Mouse (Mus musculus): Measurements from ENCODE around the gene Slc10a4.
"Not testable (repeated sequence)": the region's sequence is repeated elsewhere in the genome, so short reads cannot be mapped to it uniquely, and the experiment has no call there.

Slc10a4 gene

DNA sequence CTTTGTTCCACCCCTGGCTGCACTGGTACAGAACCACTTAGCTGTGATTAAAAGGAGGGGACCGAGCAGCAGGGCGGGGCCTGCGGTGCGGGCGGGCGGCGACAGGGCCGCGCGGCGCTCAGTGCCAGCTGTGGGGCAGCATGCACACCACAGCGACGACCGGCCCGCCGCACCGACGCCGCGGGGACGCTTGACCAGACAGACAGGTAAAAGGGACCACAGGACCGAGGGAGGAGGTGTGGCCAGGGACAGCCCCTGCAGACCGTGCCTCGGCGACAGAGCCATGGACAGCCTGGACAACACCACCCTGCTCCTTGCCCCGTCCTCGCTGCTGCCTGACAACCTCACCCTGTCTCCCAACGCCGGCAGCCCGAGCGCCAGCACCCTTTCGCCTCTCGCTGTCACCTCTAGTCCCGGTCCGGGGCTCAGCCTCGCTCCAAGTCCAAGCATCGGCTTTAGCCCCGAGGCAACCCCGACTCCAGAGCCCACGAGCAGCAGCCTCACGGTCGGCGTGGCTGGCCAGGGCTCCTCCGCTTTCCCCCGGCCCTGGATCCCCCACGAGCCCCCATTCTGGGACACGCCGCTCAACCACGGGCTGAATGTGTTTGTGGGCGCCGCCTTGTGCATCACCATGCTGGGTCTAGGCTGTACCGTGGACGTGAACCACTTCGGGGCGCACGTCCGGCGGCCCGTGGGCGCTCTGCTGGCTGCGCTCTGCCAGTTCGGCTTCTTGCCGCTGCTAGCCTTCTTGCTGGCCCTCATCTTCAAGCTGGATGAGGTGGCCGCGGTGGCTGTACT, at the start of gene Slc10a4:
Gene Slc10a4, plus strand, starts transcription at position 100 of the 798 bp plus-strand sequence.
- DNase-seq (ENCODE audit: low read depth, low spot score): no peak

DNA sequence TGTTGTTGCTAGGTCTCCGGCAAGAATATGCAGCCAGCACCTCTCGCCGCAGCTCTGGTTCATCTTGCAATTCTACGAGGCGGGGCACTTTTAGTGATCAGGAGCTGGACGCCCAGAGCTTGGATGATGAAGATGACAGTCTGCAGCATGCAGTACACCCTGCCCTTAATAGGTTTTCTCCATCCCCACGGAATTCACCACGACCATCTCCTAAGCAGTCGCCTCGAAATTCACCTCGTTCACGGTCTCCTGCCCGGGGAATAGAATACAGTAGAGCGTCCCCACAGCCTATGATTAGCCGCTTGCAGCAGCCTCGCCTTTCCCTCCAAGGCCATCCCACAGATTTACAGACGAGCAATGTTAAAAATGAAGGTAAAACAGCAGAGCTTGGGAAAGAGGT, 49.4 kb upstream of the Slc10a4 start:
- DNase-seq (ENCODE audit: low read depth, low spot score): no peak

DNA sequence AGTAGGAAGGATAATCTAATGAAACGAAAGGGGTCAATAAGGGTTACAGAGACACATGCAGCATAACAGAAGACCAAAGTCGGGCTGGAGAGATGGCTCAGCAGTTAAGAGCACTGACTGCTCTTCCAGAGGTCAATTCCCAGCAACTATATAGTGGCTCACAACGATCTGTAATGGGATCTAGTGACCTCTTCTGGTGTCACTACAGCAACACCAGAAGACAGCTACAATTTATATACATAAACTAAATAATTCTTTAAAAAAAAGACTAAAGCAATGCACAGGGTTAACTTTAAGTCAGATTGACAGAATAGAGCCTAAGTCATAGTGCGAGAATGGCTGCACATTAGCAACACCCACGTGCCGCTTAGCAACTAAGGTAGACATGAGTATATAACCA, 46.6 kb upstream of the Slc10a4 start:
- no peak for DNase-seq (ENCODE audit: low read depth, low spot score)

DNA sequence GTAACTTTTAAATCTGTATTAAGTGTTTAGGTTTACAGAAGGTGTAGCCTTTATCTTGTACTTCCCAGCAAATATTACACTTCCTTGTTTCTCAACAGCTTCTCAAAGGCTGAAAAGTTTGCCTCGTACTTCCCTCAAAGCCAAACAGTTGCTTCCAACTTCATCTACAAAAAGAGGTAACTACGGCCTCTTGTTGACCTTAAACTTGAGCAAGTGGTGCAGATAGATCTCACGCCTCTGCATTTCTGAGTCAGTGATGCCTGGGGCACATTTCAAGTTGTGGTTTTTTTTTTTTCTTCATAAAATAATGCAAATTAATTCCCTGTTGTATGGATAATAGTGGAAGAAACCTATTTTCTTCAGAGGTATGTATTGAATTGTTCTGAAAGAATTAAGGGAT, 41.0 kb upstream of the Slc10a4 start:
- no peak for DNase-seq (ENCODE audit: low read depth, low spot score)

DNA sequence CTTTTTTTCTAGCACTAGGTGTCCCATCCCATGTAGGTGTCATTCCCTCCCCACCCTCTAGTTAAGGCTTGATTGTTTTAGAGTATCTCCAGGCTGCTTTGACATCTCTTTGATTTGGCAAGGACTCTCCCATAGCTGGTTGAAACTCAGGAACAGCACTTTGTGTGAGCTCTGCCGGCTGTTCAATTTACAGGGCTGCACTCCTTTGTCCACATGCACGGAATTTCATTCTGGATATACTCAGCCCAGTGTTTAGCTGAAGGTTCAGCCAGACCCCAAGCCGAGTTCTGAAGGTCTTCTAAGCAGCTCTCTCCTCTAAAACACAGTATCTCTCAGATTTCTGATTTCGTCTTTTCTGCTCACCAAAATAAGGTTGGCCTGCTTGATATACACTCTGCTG, 34.2 kb upstream of the Slc10a4 start:
- no peak for DNase-seq (ENCODE audit: low read depth, low spot score)

DNA sequence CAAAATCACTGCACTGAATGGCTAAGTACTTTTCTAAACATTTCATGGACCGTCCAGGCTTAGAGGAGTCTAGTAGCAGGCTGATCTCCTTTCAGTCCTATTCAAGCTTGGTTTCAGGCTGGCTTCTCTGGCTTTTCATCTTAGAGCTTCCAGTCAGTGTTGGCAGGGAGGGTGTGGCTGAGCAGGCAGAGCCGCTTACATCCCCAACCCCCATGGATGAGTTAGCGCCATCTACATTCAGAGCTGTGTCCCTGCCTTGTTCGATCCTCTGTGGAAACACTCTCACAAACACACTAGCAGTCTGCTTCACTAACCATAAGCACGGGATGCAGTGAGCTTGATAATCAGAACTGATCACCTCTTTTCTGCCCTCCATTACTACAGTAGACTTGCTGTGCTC, 33.7 kb upstream of the Slc10a4 start:
- DNase-seq (ENCODE audit: low read depth, low spot score): no peak

DNA sequence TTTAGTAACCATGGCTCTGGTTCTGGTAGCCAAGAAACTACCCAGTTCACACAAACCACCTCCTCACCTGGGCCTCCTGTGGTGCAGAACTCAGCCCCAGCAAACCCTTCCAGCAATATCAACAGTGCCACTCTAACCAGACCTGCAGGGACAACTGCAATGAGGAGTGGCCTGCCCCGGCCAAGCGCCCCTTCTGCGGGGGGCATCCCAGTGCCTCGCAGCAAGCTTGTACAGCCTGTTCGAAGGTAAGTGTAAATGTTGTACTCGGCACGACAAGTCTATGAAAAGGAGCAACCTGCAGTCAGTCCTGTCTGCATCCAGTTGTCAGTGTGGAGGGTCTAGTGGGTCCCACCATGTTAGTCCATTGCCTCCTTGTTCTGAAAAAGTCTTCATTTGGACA, 32.1 kb upstream of the Slc10a4 start, which contains the start of gene Gm10135:
Gene Gm10135, minus strand, starts transcription at position 101 of the 400 bp plus-strand sequence.
- DNase-seq (ENCODE audit: low read depth, low spot score): no peak

DNA sequence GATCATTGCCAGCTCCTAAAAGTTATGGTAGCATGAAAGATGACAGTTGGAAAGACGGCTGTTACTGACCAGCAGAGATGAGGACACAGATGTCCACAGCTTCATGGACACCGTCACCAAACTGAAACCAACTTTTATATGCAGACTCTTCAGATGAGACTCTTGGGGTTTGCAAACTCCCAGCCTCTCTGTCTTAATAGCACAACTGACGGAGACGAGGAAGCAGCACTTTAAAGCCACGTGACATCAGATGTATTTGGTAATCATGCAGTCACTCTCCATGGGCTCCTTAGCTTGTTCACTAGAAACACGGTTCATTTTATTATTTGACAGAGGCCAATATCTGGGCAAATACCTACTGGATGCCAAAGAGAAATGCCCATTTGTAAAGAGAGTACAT, 30.7 kb upstream of the Slc10a4 start:
- no peak for DNase-seq (ENCODE audit: low read depth, low spot score)

DNA sequence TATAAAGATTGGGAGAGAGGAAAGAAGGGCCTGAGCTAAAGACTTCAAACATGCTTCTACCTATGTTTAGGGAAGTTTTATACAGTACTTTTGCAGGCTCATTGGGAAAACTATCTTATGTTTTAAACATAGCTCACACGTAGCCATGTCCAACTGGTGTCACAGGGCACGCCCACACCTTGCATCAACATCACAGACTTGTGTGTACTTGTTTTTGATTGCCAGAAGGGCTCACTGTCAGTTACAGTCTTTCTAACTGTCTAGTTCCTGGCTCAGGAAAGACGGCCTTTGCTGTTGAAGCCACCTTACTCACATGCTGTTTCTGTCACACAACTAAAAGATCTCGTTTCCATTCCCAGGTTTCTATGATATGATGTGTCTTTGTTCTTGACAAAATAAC, 30.1 kb upstream of the Slc10a4 start:
- no peak for DNase-seq (ENCODE audit: low read depth, low spot score)

DNA sequence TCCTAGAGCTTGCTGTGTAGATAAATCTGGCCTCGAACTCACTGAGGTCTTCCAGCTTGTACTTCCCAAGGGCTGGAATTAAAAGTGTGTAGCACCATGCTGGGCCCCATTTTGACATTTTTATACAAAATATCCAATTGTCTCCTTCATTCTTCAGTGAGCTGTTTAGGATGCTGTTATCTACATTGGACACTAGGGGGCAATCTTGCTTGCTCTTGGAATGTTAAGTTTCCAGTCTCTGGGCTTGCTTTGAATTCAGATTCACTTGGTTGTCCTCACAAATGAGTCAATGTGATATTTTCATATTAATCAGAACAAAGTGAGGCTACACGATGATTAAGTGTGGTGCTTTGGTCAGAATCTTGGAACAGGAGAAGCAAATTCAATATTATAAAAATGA, 22.6 kb upstream of the Slc10a4 start:
- DNase-seq (ENCODE audit: low read depth, low spot score): peak; percentile 52

DNA sequence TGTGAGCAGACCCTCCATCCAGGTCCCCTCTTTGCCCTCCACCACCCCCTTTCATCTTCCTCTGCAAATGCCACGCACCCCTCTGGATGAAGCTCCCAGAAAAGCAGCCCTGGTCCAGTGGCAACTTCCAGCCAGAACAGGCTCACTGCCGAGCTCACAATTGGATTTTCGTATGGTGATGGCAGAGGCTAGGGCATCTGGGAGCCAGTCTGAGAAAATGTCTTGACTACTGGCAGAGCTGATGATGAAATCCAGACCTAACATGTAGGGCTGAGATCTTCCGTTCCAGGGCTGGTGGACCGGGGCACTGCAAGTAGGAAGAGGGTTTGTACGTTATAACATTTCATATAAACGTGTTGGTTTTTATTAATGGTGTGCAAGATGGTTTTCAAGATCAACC, 18.9 kb upstream of the Slc10a4 start:
- no peak for DNase-seq (ENCODE audit: low read depth, low spot score)

DNA sequence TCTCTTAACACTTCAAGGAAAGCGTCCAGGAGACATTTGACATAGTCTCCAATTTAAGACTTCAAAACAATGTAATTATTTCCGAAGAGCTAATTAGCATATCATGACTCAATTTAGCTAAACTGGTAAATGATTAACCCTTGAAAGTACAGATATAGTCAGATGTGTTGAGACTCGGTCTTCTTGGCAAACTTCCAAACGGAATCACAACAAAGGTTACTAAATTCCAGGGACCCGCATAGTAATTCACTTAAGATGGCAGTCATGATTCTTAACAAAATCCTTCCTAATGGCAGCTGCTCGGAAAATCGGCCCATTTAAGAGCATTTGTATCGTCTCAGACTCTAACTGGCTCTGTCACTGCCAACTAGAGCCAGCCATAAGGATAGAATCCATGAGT, 16.9 kb upstream of the Slc10a4 start:
- DNase-seq (ENCODE audit: low read depth, low spot score): no peak

DNA sequence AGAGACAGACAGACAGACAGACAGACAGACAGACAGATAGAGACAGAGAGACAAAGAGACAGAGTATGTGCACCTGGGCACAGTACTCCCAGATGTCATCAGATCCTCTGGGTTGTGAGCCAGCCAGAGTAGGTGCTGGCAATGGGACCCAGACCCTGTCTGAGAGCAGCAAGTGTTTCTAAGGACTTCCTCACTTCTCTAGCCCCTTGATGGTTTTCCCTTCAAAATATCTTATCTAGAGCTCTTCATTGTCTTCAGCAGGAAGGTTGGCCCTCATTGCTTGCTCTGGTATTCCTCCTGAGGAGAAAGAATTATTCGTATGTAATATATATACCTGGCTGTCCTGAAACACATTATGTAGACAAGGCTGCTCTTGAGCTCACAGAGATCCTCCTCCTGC, 14.2 kb upstream of the Slc10a4 start:
- DNase-seq (ENCODE audit: low read depth, low spot score): no peak

DNA sequence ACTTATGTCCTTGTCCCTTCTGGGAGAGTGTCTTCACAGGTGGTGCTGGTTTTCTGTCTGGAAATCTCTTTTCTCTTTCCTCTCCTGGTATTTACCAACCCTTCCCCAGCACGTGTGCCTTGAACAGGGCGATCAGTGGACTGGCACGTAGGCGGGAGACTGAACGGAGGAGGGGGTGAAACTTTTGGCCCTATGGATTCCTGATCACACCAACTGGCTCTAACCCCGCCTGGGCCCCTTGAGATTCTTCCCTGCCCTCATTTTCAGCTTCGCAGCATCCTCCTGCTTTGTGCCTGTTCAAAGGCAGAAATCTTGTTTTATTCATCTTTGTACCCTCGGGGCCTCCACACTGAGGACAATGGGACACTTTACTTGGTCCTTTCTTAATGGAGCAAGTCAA, 12.3 kb upstream of the Slc10a4 start:
- DNase-seq (ENCODE audit: low read depth, low spot score): no peak

DNA sequence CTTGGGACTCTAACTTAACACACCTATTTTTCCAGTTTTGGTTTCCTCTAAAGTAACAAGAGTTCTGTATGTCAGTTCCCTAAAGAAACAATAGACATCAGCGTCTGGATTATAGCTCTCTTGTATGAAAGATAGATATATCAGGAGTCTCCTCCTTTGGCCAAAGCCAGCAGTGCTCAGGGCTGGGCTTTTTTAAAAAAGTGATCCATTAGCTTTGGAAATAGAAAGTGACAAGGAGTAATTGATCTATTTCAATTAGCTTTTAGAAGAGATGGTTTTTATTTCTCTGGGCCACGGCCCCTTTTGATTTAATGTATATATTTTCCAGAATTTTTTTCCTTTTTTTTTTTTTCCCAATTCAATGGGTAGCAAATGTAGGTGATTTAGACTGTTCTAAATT, 11.8 kb upstream of the Slc10a4 start:
- no peak for DNase-seq (ENCODE audit: low read depth, low spot score)

DNA sequence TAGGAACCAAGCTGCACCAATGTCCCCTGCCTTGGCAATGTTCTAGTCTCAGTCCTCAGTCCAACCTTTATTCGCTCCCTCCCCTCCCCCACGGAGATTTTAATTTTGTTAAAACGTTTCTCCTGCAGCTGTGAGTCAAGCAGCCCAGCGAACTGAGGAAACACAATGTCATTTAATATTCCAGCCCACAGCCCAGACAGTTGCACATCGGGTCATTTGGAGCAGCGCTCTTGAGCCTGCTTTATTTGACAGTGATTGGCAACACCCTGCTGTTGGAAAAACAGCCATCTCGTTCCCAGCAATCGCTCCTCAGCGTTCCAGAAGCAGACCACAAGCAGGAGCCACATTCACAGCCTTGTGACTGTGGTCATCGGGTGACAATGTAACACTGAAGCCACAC, 11.3 kb upstream of the Slc10a4 start:
- no peak for DNase-seq (ENCODE audit: low read depth, low spot score)

DNA sequence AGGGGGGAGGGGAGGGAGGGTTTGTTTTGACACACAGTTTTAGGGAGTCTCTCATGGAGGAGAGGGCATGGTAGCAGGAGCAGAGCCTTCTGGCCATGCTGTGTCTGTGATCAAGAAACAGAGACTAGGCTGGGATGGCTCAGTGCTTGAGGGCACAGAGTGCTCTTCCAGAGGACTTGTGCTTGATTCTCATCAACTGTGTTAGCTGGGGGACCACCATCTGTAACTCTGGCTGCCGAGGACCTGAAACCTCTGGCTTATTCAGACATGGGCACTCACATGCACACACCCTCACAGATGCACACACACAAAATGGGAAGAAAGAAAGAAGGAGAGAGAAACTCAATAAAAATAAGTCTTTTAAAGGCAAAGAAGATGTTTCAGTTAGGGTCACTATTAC, 8.1 kb upstream of the Slc10a4 start:
- DNase-seq (ENCODE audit: low read depth, low spot score): not testable (repeated sequence)

DNA sequence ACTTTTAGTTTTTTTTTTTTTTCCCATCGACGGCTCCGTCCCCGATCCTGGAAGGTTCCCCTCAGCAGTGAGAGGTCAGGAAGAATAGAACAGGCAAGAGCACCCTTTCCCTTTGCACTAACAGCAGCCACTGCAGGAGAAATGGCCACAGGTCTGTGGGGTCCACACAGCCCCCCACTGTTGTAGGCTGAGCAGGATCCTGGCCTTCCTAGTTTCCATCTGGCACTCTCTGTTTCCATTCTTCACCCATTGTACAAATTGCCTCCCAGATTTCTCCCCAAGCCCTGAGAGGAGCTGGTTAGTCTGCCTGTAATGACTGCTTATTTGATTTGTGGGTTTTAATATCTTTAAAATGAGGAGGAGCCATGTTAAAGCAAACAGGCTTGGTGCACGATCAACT, 2.6 kb upstream of the Slc10a4 start:
- no peak for DNase-seq (ENCODE audit: low read depth, low spot score)

DNA sequence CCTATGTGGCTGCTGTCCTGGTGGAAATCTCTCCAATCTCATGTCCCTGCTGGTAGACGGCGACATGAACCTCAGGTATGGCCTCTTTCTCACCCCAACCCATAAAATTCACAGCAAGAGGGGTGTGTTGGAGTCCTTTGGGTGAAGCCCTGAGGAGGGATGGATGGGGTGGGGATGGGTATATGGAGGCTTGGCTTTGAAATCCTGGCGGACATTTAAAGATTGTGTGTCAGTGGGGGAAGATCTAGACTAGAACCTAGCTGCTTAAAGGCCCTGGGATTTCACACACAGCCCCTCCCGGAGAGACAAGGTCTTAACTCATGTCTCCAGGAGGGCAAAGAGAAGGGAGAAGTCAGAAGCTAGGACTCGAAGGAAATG, 888 bp downstream of the Slc10a4 start:
- no peak for DNase-seq (ENCODE audit: low read depth, low spot score)

DNA sequence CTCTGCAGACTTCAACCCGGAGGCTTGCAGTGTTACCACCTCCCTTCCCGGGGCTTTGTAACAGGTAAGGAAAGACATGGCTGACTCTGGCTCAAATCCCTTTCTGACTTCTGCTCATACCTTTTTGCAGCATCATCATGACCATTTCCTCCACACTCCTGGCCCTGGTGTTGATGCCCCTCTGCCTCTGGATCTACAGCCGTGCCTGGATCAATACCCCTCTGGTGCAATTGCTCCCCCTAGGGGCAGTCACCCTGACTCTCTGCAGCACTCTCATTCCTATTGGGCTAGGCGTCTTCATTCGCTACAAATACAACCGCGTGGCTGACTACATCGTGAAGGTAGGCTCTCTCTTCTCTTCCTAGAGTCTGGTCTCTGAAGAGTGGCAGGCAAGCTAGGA, 1.5 kb downstream of the Slc10a4 start:
- not testable (repeated sequence) for DNase-seq (ENCODE audit: low read depth, low spot score)

DNA sequence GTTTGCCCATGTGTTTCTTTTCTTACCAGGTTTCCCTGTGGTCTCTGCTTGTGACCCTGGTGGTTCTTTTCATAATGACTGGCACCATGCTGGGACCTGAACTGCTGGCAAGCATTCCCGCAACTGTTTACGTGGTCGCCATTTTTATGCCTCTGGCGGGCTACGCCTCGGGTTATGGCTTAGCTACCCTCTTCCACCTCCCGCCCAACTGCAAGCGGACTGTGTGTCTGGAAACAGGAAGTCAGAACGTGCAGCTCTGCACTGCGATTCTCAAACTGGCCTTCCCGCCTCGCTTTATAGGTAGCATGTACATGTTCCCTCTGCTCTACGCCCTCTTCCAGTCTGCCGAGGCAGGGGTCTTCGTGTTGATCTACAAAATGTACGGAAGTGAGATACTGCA, 5.1 kb downstream of the Slc10a4 start:
- DNase-seq (ENCODE audit: low read depth, low spot score): not testable (repeated sequence)

DNA sequence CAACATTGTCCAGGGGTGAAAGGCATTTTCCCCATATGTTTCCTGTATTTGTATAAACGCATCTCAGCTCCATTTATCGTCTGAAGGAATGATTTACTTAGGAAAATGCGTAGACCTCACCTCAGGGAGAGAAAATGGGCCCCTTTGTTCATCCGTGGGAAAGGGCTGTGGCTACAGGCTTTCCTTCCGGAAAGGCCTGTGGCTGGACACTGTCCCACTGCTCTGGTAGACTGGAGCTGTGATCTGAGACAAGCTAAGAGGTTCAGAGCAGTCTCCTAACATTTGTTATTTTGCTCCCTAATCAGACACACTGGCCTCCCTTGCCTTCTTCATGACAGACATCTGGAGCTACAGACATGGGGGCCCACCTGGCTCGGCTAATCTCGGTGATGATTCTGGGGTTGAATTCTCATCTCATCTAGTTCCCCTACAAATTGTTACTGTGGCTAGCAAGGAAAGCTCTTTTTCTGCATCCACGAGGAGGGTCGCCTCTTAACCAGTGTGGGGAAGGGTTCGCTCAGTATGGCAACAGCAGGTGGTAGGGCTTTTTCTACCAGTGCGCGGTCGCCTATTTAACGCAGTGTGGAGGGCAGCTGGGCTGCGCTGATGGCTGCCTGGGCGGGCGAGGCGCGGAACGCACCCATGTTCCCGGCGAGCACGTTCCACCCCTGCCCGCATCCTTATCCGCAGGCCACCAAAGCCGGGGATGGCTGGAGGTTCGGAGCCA, 6.4 kb downstream of the Slc10a4 start:
- not testable (repeated sequence) for DNase-seq (ENCODE audit: low read depth, low spot score)

DNA sequence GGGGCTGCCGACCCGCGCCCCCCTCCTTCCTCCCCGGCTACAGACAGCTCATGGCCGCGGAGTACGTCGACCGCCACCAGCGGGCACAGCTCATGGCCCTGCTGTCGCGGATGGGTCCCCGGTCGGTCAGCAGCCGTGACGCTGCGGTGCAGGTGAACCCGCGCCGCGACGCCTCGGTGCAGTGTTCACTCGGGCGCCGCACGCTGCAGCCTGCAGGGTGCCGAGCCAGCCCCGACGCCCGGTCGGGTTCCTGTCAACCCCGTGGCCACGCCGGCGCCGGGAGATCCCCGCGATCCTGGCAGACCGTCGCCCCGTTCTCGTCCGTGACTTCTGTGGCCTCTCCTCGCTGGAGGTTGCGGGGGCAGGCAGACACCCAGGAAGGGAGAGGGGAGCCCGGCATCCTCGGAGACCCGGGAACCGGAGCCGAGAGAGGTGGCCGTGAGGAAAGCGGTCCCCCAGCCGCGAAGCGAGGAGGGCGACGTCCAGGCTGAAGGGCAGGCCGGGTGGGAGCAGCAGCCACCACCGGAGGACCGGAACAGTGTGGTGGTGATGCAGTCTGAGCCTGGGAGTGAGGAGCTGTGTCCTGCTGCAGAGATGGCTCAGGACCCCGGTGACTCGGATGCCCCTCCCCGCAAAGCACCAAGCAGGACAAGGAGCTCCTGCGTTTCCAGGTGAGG, 7.1 kb downstream of the Slc10a4 start:
- DNase-seq (ENCODE audit: low read depth, low spot score): not testable (repeated sequence)
